Mouse (Mus musculus): ENCODE data around the gene Add3. TPM values are rescaled to one million over a fixed set of nuclear protein-coding genes. Genes with fewer than 3 reads are reported as not detected.

The Add3 gene
- total RNA-seq, 4 experiments from 2014 or later = 36.0 to 42.1 (median 40.7) TPM

- no peak for DNase-seq
Observed at GRCm38 (mm10) chr19:53275204-53275603, 135.0 kb downstream of the Add3 start.

DNA sequence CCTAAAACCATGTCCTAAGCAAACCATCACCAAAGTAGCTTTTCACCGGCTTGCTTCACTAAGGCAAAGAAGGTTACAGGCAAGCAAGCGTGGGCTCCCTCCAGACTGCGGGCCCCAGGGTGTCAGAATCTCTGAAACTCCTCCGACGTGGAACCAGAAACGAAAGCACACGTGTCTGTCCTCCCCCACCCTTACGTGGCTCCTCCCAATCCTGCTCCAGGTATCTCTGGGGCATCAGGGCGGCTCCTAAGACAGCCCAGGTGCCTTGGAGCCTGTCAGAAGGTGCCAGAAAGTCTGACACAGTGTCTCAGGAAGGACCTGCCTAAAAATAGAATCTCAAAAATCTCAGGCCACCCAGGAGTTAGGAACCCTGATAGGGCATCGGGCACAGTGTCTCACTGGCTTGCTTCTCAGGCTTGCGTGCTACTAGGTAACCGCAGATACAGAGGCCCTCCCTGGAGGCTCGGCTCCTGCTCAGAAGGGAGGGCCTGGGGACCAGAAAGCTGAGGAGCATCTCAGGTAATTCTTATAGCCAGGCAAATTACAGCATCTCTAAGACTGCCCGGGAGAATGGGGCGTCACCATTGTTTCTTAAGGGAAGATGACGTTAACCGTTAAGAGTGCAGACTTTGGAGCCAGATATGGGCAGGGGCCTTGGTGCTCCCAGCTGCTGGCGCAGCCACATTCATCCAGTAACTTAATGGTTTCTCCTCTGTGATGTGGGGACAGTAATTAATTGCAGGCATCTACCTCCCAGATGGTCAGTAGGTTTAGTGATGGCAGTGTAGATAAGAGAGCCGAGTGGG lies 136.9 kb downstream of the Add3 start:
- DNase-seq = no peak

DNA sequence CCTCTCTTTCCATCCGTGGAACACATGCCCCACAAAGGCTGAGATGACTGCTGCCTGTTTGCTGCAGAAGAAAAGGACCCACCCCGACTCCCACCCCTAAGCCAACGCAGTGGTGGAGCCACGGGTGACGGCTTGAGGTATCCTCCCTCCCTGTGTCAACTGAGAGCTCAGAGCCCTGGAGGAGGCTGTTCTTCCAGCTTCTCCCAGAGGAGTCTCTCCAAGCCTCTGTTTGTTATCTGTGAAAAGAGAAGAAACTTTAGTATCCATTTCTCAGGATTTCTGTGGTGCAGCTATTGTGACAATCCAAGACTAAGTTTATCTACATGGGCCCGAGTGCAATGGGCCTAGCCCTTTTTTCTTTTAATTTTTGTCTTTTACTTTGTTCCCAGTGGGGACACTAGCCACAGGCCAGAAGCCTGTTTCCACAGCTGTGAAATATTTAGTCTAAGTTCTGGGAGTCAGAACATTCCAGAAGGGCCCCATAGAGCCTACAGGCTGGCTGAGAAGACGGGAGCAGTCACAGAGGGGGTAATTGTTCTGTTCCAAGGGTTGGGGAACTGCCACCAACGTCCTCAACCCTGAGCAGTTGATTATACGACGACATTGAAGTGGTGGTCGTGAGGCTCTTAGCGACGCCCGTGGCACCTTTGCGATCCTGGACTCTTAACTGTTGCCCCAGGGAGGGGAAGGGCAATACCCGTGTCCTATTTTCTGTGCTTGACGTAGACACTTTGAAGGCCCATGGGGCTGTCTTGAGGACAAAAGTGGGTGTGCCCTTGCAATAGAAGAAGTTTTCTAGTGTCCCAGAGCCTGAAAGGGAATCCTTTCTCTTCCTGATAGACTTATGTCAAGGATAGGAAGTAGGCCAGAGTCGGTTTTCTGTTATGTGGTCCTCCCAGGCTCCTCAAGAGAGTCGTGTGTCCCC lies 138.5 kb downstream of the Add3 start:
- DNase-seq = no peak

- no peak for DNase-seq
Observed at GRCm38 (mm10) chr19:53280254-53280653, 140.0 kb downstream of the Add3 start.

- DNase-seq = no peak
Observed at GRCm38 (mm10) chr19:53282571-53282970, 142.3 kb downstream of the Add3 start.

DNA sequence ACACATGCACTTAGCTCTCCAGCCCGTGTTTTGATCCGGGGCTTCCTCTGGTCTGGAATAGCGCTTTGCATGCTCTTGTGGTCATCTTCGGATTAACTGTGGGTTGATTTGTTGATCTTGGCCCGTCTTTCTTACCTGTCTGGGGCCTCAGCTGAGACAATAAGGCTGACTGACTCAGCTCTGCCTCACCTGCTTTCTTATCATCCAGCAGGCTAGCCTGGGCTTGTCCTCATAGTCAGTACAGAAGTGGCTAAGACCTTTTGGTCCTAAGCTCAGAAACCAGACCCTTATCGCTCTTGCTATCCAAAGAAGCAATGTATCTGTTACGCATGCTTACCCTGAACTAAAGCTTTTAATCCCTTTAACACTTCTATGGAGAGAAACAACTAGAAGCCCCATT lies 143.5 kb downstream of the Add3 start:
- no peak for DNase-seq

DNA sequence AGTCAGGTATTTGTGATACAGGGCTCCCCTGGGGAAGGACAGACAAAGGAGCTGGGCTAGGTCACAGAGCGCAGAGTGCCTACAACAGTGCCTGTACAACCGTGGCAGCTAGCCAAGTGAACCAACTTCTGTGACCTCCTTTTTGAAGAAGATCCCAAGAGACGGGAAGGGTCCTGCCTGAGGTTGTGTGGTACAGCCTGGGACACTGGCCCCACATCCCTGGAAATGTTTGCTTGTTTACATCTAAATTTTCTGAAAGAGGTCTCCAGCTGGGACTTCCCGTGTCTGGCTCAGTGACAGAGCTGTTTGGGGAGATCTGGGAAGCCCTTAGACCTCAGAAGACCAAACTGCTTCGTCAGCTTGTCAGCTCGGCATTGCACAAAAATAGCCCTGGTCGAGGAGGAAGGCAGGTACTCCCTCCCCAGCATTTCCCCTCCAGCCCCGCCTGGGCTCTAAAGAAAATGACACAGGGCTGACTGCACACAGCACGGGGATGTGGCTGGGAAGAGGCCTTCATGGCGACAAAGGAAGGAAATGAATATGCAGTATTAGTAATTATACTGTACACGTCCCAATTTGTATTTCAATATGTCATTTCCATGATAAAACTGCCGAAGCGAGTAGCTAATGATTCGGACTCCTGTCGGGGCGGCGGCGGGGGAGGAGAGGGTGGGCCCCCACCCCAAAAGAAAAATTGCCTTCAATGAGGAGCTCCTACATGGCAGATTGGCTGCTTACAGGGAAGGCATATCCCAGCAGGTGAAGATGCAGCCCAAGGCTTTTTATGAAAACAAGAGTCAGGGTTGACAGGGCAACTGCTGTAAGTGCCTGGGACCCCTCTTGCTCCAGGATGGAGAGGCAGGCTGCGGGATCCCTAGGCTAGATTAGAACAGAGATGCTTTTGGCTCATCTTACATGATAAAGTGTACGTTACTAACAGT lies 144.3 kb downstream of the Add3 start:
- DNase-seq = no peak

DNA sequence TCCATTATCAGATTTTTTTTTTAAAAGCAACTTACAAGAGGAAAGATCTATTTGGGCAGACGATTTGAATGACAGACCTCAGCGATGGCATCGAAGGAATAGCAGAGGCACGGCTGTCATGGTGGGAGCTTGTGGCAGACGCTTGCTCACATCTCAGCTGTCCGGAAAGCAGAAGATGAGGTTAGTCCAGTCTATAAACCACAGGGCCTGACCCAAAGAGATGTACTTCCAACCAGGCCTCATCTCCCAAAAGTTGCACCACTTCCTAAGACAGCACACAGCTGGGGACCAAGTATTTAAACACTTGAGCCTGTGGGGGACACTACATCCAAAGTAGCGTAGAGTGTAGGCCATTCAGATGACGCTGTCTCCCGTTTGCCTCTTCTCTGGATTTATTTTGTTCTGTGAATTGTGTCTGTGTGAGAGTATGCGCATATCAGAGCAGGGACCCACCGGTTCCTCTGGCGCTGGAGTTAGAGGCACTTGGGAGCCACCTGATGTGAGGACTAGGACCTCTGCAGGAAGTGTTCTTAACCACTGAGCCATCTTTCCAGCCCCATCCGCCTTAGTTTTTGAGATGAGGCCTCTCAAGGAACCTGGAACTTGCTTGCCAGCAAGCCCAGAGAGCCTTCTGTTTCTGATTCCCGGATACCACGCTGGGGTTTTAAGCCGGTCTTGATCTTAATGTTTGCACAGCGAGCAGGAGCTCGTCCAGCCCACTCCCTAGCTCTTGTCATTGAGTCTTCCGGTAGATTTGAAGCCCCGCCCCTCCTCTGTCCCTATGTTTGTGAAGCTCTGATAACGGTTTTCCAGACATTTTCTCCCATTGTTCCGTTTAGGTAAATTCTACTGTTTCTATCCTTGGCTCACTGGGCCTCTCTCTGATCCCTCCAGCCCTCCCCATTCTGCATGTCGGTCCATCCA lies 156.3 kb downstream of the Add3 start:
- no peak for DNase-seq

Other genes starting within 250 kb of the Add3 start
- 10 to 100 TPM; 76.5 to 88.9 (median 81.1) TPM for gene Xpnpep1, start 100.2 kb upstream of the Add3 start, total RNA-seq (2022)
- 10 to 100 TPM; 33.5 to 38.1 (median 34.5) TPM for gene Mxi1, start 170.1 kb downstream of the Add3 start, total RNA-seq (2022)
- not detected for gene Gm10197, start 231.3 kb downstream of the Add3 start, total RNA-seq (2022)

All from adrenal gland, adult 8-10 months (tissue).